Mouse (Mus musculus) left cerebral cortex, postnatal 36 days (tissue): ENCODE data around the gene Trim43a. TPM values are rescaled to one million over a fixed set of nuclear protein-coding genes. Genes with fewer than 3 reads are reported as not detected.

Experiments
- total RNA-seq, 2 experiments: library from RNA; stranded (reverse); gene quantifications; 2 replicates each; pipeline ENCODE4 v1.2.3; 2021

The Trim43a gene
- total RNA-seq, 2 experiments from 2014 or later, result 1.2 to 1.5 TPM

Other genes with a start within 250 kb of the Trim43a start
- gene Snx14, start 141.9 kb upstream of the Trim43a start, total RNA-seq, result 10 to 100 TPM; 47.2 to 59.6 TPM
- under 1 TPM in 1 of 2 experiments, not detected in 1; 0.86 TPM for gene Gm20537, start 124.3 kb upstream of the Trim43a start, total RNA-seq
- 10 to 100 TPM; 58.2 to 67.8 TPM for gene Syncrip, start 98.3 kb upstream of the Trim43a start, total RNA-seq
- gene Zfp949, start 32.9 kb upstream of the Trim43a start, total RNA-seq, result 10 to 100 TPM; 22.4 to 23.8 TPM
- gene Mthfsl, start 139.4 kb downstream of the Trim43a start, total RNA-seq, result 10 to 100 TPM; 29.7 to 31.6 TPM
- gene Bcl2a1d, start 151.0 kb downstream of the Trim43a start, total RNA-seq, result 1 to 10 TPM in 1 of 2 experiments, under 1 TPM in 1; 0.57 to 1.1 TPM